Mouse (Mus musculus): ENCODE results near the gene Ltbp4. TPM values are rescaled to one million over a fixed set of nuclear protein-coding genes. Genes with fewer than 3 reads are reported as not detected.

The Ltbp4 gene
- polyA plus RNA-seq, 1 experiment from 2014 or later: 170 TPM

GRCm38 (mm10) chr7:27326101-27326880 is 11.2 kb downstream of the Ltbp4 start:
- peak overlapping the region; percentile 48; the same call in 1 of the 2 replicates for H3K9ac ChIP-seq (ENCODE audit: low read length)
- H3K4me2 ChIP-seq (ENCODE audit: low read depth, low read length): peak overlapping the region; percentile 48
- peaks cover 5% of the 10 kb centered on the region for H3K27me3 ChIP-seq (ENCODE audit: control insufficient read depth, insufficient read depth, low read length)
- H3K27ac ChIP-seq (ENCODE audit: low read length): peak overlapping the region; percentile 19; the same call in 1 of the 2 replicates
- peaks cover 17% of the 10 kb centered on the region for H3K36me3 ChIP-seq (ENCODE audit: control insufficient read depth, insufficient read depth, low read length)
- WGBS: 52% methylated on average over 34 of the region's 34 CpGs
- no peak for ATAC-seq (ENCODE audit: insufficient read depth, low FRiP score)
- peak overlapping the region; percentile 32; the same call in 1 of the 2 replicates for H3K4me3 ChIP-seq (replicated peaks; ENCODE audit: low read length)
- H3K9me3 ChIP-seq (replicated peaks; ENCODE audit: control insufficient read depth, low read length): no peaks in the 10 kb centered on the region
- H3K4me1 ChIP-seq (ENCODE audit: control insufficient read depth, insufficient read depth, low read length): peaks cover 24% of the 10 kb centered on the region

- ATAC-seq (ENCODE audit: insufficient read depth, low FRiP score): peak; percentile 59
- Histone ChIP-seq H3K36me3 (ENCODE audit: control insufficient read depth, insufficient read depth, low read length) (peaks cover 17% of the 10 kb centered on the region), H3K9me3 (replicated peaks; ENCODE audit: control insufficient read depth, low read length) (no peaks in the 10 kb centered on the region), H3K27ac (ENCODE audit: low read length) (peak overlapping the region; percentile 19; the same call in 1 of the 2 replicates), H3K4me3 (replicated peaks; ENCODE audit: low read length) (peak overlapping the region; percentile 32), H3K27me3 (ENCODE audit: control insufficient read depth, insufficient read depth, low read length) (peaks cover 5% of the 10 kb centered on the region), H3K4me1 (ENCODE audit: control insufficient read depth, insufficient read depth, low read length) (peaks cover 24% of the 10 kb centered on the region), H3K4me2 (ENCODE audit: low read depth, low read length) (peak overlapping the region; percentile 48), H3K9ac (ENCODE audit: low read length) (peak overlapping the region; percentile 48; the same call in 1 of the 2 replicates)
- WGBS: 22% methylated on average over 24 of the region's 24 CpGs
These were observed 11.8 kb downstream of the Ltbp4 start for GRCm38 (mm10) chr7:27325697-27326096.

GRCm38 (mm10) chr7:27324928-27325327 is 12.6 kb downstream of the Ltbp4 start:
- ATAC-seq (ENCODE audit: insufficient read depth, low FRiP score): no peak
- Histone ChIP-seq H3K4me1 (ENCODE audit: control insufficient read depth, insufficient read depth, low read length) (peaks cover 18% of the 10 kb centered on the region), H3K9me3 (replicated peaks; ENCODE audit: control insufficient read depth, low read length) (no peaks in the 10 kb centered on the region), H3K27ac (ENCODE audit: low read length) (no peak overlapping the region), H3K4me3 (replicated peaks; ENCODE audit: low read length) (no peak overlapping the region), H3K27me3 (ENCODE audit: control insufficient read depth, insufficient read depth, low read length) (peaks cover 5% of the 10 kb centered on the region), H3K36me3 (ENCODE audit: control insufficient read depth, insufficient read depth, low read length) (peaks cover 17% of the 10 kb centered on the region), H3K4me2 (ENCODE audit: low read depth, low read length) (no peak overlapping the region), H3K9ac (ENCODE audit: low read length) (no peak overlapping the region)
- 58% methylated on average over 20 of the region's 20 CpGs for WGBS

GRCm38 (mm10) chr7:27324161-27324560 is 13.3 kb downstream of the Ltbp4 start:
- no peak for ATAC-seq (ENCODE audit: insufficient read depth, low FRiP score)
- no peak overlapping the region for H3K27ac ChIP-seq (ENCODE audit: low read length)
- peaks cover 17% of the 10 kb centered on the region for H3K36me3 ChIP-seq (ENCODE audit: control insufficient read depth, insufficient read depth, low read length)
- no peak overlapping the region for H3K9ac ChIP-seq (ENCODE audit: low read length)
- H3K4me3 ChIP-seq (replicated peaks; ENCODE audit: low read length): no peak overlapping the region
- 93% methylated on average over 11 of the region's 11 CpGs for WGBS
- H3K4me2 ChIP-seq (ENCODE audit: low read depth, low read length): no peak overlapping the region
- H3K4me1 ChIP-seq (ENCODE audit: control insufficient read depth, insufficient read depth, low read length): peaks cover 10% of the 10 kb centered on the region
- H3K27me3 ChIP-seq (ENCODE audit: control insufficient read depth, insufficient read depth, low read length): 0 out of 2 replicates have a peak, but pooled peaks cover 5% of the 10 kb centered on the region
- H3K9me3 ChIP-seq (replicated peaks; ENCODE audit: control insufficient read depth, low read length): no peaks in the 10 kb centered on the region

- no peak overlapping the region for H3K9ac ChIP-seq (ENCODE audit: low read length)
- H3K4me1 ChIP-seq (ENCODE audit: control insufficient read depth, insufficient read depth, low read length): peaks cover 6% of the 10 kb centered on the region
- no peak overlapping the region for H3K4me3 ChIP-seq (replicated peaks; ENCODE audit: low read length)
- no peak overlapping the region for H3K4me2 ChIP-seq (ENCODE audit: low read depth, low read length)
- ATAC-seq (ENCODE audit: insufficient read depth, low FRiP score): no peak
- 0 out of 2 replicates have a peak, but pooled peaks cover 5% of the 10 kb centered on the region for H3K27me3 ChIP-seq (ENCODE audit: control insufficient read depth, insufficient read depth, low read length)
- WGBS: 92% methylated on average over 5 of the region's 5 CpGs
- H3K36me3 ChIP-seq (ENCODE audit: control insufficient read depth, insufficient read depth, low read length): peaks cover 17% of the 10 kb centered on the region
- no peaks in the 10 kb centered on the region for H3K9me3 ChIP-seq (replicated peaks; ENCODE audit: control insufficient read depth, low read length)
- H3K27ac ChIP-seq (ENCODE audit: low read length): no peak overlapping the region
These were observed 14.5 kb downstream of the Ltbp4 start for GRCm38 (mm10) chr7:27323001-27323400.

- Histone ChIP-seq H3K27me3 (ENCODE audit: control insufficient read depth, insufficient read depth, low read length) (0 out of 2 replicates have a peak, but pooled peaks cover 5% of the 10 kb centered on the region), H3K4me1 (ENCODE audit: control insufficient read depth, insufficient read depth, low read length) (peaks cover 6% of the 10 kb centered on the region), H3K36me3 (ENCODE audit: control insufficient read depth, insufficient read depth, low read length) (peaks cover 14% of the 10 kb centered on the region), H3K9me3 (replicated peaks; ENCODE audit: control insufficient read depth, low read length) (no peaks in the 10 kb centered on the region), H3K27ac (ENCODE audit: low read length) (no peak overlapping the region), H3K4me2 (ENCODE audit: low read depth, low read length) (no peak overlapping the region), H3K4me3 (replicated peaks; ENCODE audit: low read length) (no peak overlapping the region), H3K9ac (ENCODE audit: low read length) (no peak overlapping the region)
- ATAC-seq (ENCODE audit: insufficient read depth, low FRiP score): no peak
- WGBS: 32% methylated on average over 13 of the region's 13 CpGs
These were observed 15.2 kb downstream of the Ltbp4 start for GRCm38 (mm10) chr7:27322291-27322690.

- Histone ChIP-seq H3K27ac (ENCODE audit: low read length) (no peak overlapping the region), H3K9me3 (replicated peaks; ENCODE audit: control insufficient read depth, low read length) (peaks cover 2% of the 10 kb centered on the region), H3K27me3 (ENCODE audit: control insufficient read depth, insufficient read depth, low read length) (no peaks in the 10 kb centered on the region), H3K4me1 (ENCODE audit: control insufficient read depth, insufficient read depth, low read length) (no peaks in the 10 kb centered on the region), H3K4me2 (ENCODE audit: low read depth, low read length) (no peak overlapping the region), H3K36me3 (ENCODE audit: control insufficient read depth, insufficient read depth, low read length) (peaks cover 10% of the 10 kb centered on the region), H3K9ac (ENCODE audit: low read length) (no peak overlapping the region), H3K4me3 (replicated peaks; ENCODE audit: low read length) (no peak overlapping the region)
- ATAC-seq (ENCODE audit: insufficient read depth, low FRiP score): no peak
- 90% methylated on average over 22 of the region's 22 CpGs for WGBS
These were observed 18.1 kb downstream of the Ltbp4 start for GRCm38 (mm10) chr7:27319411-27319810.

- Histone ChIP-seq H3K4me3 (replicated peaks; ENCODE audit: low read length) (no peak overlapping the region), H3K4me2 (ENCODE audit: low read depth, low read length) (no peak overlapping the region), H3K9ac (ENCODE audit: low read length) (no peak overlapping the region), H3K4me1 (ENCODE audit: control insufficient read depth, insufficient read depth, low read length) (0 out of 2 replicates have a peak, but pooled peaks cover under 1% of the 10 kb centered on the region), H3K27ac (ENCODE audit: low read length) (no peak overlapping the region), H3K9me3 (replicated peaks; ENCODE audit: control insufficient read depth, low read length) (peaks cover 12% of the 10 kb centered on the region), H3K27me3 (ENCODE audit: control insufficient read depth, insufficient read depth, low read length) (no peaks in the 10 kb centered on the region), H3K36me3 (ENCODE audit: control insufficient read depth, insufficient read depth, low read length) (peaks cover 20% of the 10 kb centered on the region)
- peak; percentile 14; the same call in 1 of the 2 replicates for ATAC-seq (ENCODE audit: insufficient read depth, low FRiP score)
- WGBS: 53% methylated on average over 7 of the region's 7 CpGs
These were observed 21.5 kb downstream of the Ltbp4 start for GRCm38 (mm10) chr7:27315958-27316357.

GRCm38 (mm10) chr7:27314393-27314792 is 23.1 kb downstream of the Ltbp4 start:
- peaks cover 12% of the 10 kb centered on the region for H3K9me3 ChIP-seq (replicated peaks; ENCODE audit: control insufficient read depth, low read length)
- 0 out of 2 replicates have a peak, but pooled peaks cover 5% of the 10 kb centered on the region for H3K4me1 ChIP-seq (ENCODE audit: control insufficient read depth, insufficient read depth, low read length)
- H3K4me3 ChIP-seq (replicated peaks; ENCODE audit: low read length): no peak overlapping the region
- H3K27ac ChIP-seq (ENCODE audit: low read length): no peak overlapping the region
- no peaks in the 10 kb centered on the region for H3K27me3 ChIP-seq (ENCODE audit: control insufficient read depth, insufficient read depth, low read length)
- H3K4me2 ChIP-seq (ENCODE audit: low read depth, low read length): no peak overlapping the region
- peaks cover 20% of the 10 kb centered on the region for H3K36me3 ChIP-seq (ENCODE audit: control insufficient read depth, insufficient read depth, low read length)
- 91% methylated on average over 3 of the region's 3 CpGs for WGBS
- H3K9ac ChIP-seq (ENCODE audit: low read length): no peak overlapping the region
- ATAC-seq (ENCODE audit: insufficient read depth, low FRiP score): no peak
